Mouse (Mus musculus) CH12.LX (cell line): Measurements from ENCODE around the gene Dhdh.

Experiments
- CHD1 ChIP-seq: IDR thresholded peaks from 2 replicates; pipeline ENCODE4 v1.6.1; 2012; ENCODE audit warnings: low read depth, low read length, improper control_type of control experiment, inconsistent platforms
- CTCF ChIP-seq, 2 experiments: IDR thresholded peaks in 1 of 2; conservative IDR thresholded peaks in 1 of 2; 2 replicates each; pipeline ENCODE4 v1.5.1; 2011 to 2012; ENCODE audit warnings: low read depth in 2 of 2, low read length in 2 of 2, improper control_type of control experiment in 1 of 2, inconsistent platforms in 1 of 2, mild to moderate bottlenecking in 1 of 2, moderate library complexity in 1 of 2
- MAFK ChIP-seq: IDR thresholded peaks from 2 replicates; pipeline ENCODE4 v1.6.1; 2011; ENCODE audit warnings: low read length, improper control_type of control experiment; ENCODE audit not compliant: insufficient replicate concordance
- NELFE ChIP-seq: IDR thresholded peaks from 2 replicates; pipeline ENCODE4 v1.6.1; 2011; ENCODE audit warnings: low read depth, low read length, improper control_type of control experiment
- POLR2A ChIP-seq: IDR thresholded peaks from 2 replicates; pipeline ENCODE4 v1.6.1; 2011; ENCODE audit warnings: low read depth, mild to moderate bottlenecking, improper control_type of control experiment, low read length
- TCF12 ChIP-seq: IDR thresholded peaks from 2 replicates; pipeline ENCODE4 v1.6.1; 2014; ENCODE audit warnings: low read depth, mild to moderate bottlenecking, inconsistent platforms, low read length, improper control_type of control experiment

DNA sequence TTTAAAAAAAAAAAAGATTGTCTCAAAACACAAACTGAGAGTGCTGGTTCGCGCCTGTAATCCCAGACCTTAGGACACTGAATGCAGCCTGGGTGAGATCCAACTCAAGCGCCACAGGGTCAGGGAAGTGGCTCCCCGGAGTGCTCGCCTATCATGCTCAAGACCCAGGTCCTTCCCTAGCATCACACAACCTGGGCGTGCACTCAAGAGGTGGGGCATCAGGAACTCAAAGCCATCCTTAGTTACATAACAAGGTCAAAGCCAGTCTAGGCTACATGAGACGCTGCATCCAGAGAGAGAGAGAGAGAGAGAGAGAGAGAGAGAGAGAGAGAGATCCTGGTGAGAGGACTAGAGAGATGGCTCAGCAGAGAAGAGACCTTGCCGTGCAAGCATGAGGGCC is 62.0 kb downstream of the Dhdh start:
- TF ChIP-seq CTCF (conservative IDR thresholded peaks at IDR 0.05 in 1 of 2, IDR thresholded peaks at IDR 0.05 in 1 of 2; ENCODE audit: low read depth in 2 of 2, low read length in 2 of 2) (no peak), CHD1 (no peak), TCF12 (no peak), NELFE (no peak), MAFK (no peak), POLR2A (no peak)
